Mouse (Mus musculus) right cerebral cortex, adult 18-20 months (tissue): ENCODE data around the gene Fbxo10.
"Not testable (repeated sequence)": the region's sequence is repeated elsewhere in the genome, so short reads cannot be mapped to it uniquely, and the experiment has no call there.

Experiments
- DNase-seq: peaks from one replicate; pipeline ENCODE4 v3.0.0; 2022; ENCODE audit warnings: mixed read lengths

Fbxo10 gene

DNA sequence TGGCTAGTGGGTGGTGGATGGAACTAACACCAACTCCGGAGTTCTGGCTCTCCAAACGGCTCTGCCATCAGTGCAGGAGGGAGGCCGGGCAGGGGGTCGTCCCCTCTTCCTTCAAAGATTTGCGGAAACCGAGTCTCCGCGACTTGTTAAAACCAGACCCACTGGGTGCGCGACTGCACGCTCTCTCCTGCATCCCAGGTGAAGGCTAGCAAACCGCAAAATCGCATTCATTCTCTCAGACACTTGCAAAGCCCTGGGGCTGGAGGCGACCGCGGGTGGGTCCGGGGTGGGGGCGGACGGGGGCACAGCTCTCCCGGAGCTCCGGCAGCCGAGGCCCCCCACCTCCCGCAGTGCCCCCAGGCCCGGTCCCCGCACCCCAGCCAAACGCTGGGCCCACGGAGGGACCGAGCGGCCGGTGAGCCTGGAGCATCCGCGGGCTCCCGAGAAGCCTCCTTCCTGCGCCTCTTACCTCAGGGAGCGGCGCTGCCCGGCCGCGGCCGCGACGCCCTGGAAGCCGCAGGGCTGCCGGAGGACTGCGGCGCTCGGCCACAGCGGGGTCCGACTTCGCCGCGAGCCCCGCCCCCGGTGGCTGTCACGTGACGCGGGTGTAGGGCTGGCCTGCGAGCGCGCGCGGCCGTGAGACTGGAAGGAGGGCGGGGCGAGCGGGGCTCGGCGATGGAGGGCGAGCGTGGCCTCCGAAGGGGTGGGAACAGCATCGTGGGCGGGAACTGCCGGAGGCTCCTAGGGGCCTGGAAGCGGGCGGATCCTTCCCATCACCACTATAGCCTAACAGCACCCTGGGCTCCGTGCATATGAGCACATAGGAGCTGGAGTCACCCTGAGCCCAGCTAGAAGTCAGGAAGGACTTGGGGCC lies at the start of gene Fbxo10:
Gene Fbxo10 (minus strand): TSS at position 584 of the 874 bp plus-strand sequence.
- DNase-seq = peak; percentile 94

DNA sequence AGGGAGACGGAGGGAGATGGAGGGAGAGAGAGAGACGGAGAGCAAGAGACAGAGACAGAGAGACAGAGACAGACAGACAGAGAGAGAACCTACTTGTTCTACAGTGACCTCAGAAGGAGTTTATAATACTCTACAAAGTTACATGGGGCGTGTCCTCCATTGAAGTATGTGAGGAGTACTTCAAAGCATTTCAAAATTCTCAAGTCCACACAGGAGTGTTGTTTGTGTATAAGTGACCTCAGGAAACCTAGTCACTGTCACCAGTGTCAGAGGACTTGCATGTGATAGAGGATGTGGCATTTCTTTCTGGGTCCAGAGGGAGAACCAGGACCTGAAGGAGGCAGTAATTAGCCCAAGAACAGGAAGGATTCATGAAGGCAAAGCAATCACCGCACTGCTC lies 46.6 kb upstream of the Fbxo10 start:
- no peak for DNase-seq

- DNase-seq = no peak
These were observed 36.9 kb upstream of the Fbxo10 start for GRCm38 (mm10) chr4:45121311-45121710.

- no peak for DNase-seq
These were observed 24.2 kb upstream of the Fbxo10 start for GRCm38 (mm10) chr4:45108456-45109110.

GRCm38 (mm10) chr4:45107601-45108277 lies 23.3 kb upstream of the Fbxo10 start, which contains the start of gene Tomm5:
TSS of gene Tomm5 (minus strand) at chr4:45108114.
- DNase-seq = peak; percentile 97

DNA sequence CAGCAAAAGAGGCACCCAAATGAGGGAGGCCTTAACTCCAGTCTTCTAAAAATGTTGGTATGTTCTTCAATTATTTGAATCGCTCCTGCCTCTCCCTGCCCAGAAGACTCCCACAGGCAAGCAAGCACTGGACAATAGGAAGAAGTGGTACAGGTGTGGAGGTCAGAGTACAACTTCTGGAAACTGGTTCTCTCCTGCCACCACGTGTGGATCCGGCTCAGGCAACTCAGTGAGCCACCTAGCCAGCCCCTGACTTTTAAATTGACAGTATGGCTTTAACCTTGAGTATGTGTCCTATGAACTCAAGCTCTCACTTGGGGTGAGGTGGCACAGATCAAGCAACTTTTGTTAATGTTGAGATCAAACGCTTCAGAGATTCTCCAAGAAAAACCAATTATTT lies 22.7 kb upstream of the Fbxo10 start:
- DNase-seq = no peak

GRCm38 (mm10) chr4:45106409-45106808 lies 22.0 kb upstream of the Fbxo10 start:
- no peak for DNase-seq

DNA sequence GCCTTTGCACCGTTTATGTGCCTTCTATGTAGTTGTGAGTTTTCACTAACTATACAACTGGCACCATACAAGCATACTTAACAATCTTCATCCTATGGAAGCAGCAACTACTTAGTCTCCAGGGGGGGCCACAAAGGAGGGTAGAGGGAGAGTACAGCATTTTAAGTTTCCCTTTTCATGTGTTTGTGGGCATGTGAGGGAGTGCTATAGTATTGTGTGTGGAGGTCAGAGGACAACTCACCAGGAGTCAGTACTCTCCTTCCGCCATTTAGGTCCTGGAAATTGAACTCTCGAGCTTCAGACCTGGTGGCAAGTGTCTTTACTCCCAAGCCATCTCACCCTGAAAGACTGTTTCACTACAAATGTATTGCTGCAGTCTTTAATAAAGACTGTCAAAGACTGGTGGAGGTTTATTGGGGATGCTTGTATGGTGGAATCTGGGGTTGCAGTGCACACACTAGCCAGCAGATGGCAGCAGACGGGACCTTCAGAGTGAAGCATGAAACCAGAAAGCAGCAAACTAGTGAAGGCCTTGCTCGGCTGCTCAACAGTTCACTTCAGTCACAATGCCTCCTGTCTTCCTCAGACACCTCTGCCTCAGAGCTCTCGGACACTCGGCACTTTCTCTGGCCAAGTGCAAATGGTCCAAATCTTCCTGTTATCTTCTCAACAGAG lies 12.9 kb upstream of the Fbxo10 start:
- peak; percentile 49 for DNase-seq

- DNase-seq = no peak
These were observed 489 bp upstream of the Fbxo10 start for GRCm38 (mm10) chr4:45084895-45085290.

GRCm38 (mm10) chr4:45083487-45083886 lies 917 bp downstream of the Fbxo10 start:
- DNase-seq = no peak

- no peak for DNase-seq
These were observed 1.5 kb downstream of the Fbxo10 start for GRCm38 (mm10) chr4:45082951-45083350.

DNA sequence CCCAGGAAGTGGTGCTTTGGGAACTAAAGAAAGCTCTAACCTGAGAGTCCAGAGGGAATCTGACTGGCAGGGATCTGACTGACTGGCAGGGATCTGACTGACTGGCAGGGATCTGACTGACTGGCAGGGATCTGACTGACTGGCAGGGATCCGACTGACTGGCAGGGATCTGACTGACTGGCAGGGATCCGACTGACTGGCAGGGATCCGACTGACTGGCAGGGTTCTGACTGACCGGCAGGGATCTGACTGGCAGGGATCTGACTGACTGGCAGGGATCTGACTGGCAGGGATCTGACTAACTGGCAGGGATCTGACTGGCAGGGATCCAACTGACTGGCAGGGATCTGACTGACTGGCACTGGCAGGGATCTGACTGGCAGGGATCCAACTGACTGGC lies 3.4 kb downstream of the Fbxo10 start:
- not testable (repeated sequence) for DNase-seq

- DNase-seq = no peak
These were observed 10.9 kb downstream of the Fbxo10 start for GRCm38 (mm10) chr4:45073544-45073943.

GRCm38 (mm10) chr4:45072261-45072973 lies 12.0 kb downstream of the Fbxo10 start:
- DNase-seq = no peak

DNA sequence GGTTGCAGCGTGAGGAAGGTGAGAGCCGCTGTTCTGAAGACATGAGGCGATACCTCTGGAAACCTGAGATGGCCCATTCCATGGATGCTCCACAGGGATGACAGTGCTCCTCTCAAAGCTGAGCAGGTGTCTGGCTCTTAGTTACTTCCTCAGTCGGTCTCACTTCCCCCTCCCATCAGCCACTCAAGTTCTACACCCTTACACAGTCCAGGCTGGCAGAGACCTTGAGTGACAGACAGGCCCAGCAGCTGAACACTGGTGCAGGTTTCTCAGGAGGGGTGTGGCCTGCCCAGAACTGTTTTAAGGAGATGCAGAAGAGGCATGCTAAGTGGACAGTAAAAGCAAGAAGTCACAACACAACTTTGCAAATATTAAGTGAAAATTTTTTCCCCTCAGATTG lies 16.7 kb downstream of the Fbxo10 start:
- no peak for DNase-seq

- no peak for DNase-seq
These were observed 18.2 kb downstream of the Fbxo10 start for GRCm38 (mm10) chr4:45066036-45066730.

- no peak for DNase-seq
These were observed 19.8 kb downstream of the Fbxo10 start for GRCm38 (mm10) chr4:45064577-45064976.

DNA sequence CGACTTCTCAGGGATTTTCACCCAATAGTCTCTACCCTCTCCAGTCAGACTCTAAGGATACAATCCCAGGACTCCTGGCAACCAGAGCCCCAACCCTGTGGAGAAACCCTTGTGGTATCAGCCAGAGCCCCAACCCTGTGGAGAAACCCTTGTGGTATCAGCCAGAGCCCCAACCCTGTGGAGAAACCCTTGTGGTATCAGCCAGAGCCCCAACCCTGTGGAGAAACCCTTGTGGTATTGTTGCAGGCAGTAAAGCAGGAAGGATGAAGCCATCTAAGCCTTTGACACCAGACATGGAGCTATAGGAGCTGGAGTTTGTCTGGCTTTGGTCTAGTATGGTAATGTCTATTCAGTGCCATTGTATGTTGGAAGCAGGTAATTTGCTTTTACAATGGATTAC lies 20.6 kb downstream of the Fbxo10 start:
- not testable (repeated sequence) for DNase-seq

GRCm38 (mm10) chr4:45055451-45055850 lies 29.0 kb downstream of the Fbxo10 start:
- no peak for DNase-seq

DNA sequence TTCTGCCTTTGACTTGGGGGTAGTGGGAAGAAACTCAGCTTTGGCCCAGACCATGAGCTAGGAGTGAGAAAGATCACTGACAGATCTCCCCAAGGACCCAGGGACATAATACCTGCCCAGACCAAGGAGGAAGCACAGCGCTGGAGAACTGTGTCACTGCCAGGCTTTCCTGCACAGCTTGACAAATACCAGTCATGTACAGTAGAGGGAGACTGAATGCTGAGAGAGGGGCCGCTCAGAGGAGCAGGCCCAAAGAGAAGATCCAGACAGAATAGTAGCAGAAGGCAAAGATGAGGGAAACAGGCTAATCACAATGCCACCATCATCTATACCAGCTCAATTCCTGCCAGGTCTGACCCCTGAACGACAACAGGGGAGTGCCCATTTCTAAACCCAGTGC lies 29.5 kb downstream of the Fbxo10 start:
- DNase-seq = no peak

GRCm38 (mm10) chr4:45047956-45048355 lies 36.4 kb downstream of the Fbxo10 start:
- peak; percentile 57 for DNase-seq
